Mouse (Mus musculus) olfactory bulb, adult 2 months (tissue): ENCODE results near the gene Mrpl49.

Source experiments
- CTCF ChIP-seq: fragments of 200-500 bp; IDR thresholded peaks from 2 replicates; pipeline ENCODE4 v1.5.1; 2012; ENCODE audit warnings: low read depth, mild to moderate bottlenecking, low read length, moderate library complexity; ENCODE audit not compliant: insufficient read depth
- POLR2A ChIP-seq: fragments of 200-500 bp; IDR thresholded peaks from 2 replicates; pipeline ENCODE4 v1.6.1; 2012; ENCODE audit warnings: mild to moderate bottlenecking, low read depth, low read length, moderate library complexity; ENCODE audit not compliant: insufficient read depth

DNA sequence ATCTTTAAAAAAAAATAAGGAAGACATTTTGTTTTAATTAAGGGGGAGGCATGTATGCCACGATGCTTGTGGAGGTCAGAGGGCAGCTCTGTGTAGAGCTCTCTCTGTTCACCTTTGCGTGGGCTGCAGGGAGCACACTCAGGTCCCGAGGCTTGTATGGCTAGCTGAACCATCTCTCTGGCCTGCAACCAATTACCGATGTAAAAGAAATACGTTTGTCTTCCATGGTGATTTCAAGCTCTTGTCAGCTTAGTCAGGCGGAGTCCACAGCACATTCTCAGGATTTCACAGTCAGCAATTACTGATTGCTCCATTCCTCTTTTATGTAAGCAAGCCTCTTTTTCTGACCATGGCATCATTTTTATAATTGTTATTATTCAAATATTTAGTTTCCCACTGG lies 43.6 kb upstream of the Mrpl49 start:
- TF ChIP-seq POLR2A (no peak), CTCF (no peak)
